Comparison of ENCODE assay signal across 22 mouse cellular contexts in genomic region chr6:47364556-47364955, GRCm38 (mm10).
DNase-seq lines count a peak whose midpoint lies in the region; ATAC-seq and TF ChIP-seq lines count a peak whose summit lies in the region.
"Had no signal": no experiment of that assay in that cellular context is flagged by ENCODE, and none has a peak within 500 bp of the region (broad histone marks: within the 10 kb centered on the region; RNA-seq: fewer than 3 reads in every experiment).

No protein-coding gene starts in this region.

- no peak for DNase-seq in limb, embryonic 10.5 days (ENCODE audit: low spot score)
- peak; percentile 15 for DNase-seq in limb, embryonic 14.5 days (ENCODE audit: low spot score)
- DNase-seq in retina, adult 2 months (ENCODE audit: low read depth, low spot score): peak; percentile 50
- DNase-seq in heart, embryonic 10.5 days (ENCODE audit: low spot score): no peak
- DNase-seq in right cerebral cortex, postnatal 25 days: no peak
- DNase-seq in urinary bladder, adult 2 months (ENCODE audit: low spot score): no peak
- DNase-seq: adrenal gland, adult 8-10 months; adrenal gland, postnatal 36 days; cerebellum, adult 2 months; cerebellum, postnatal 14 days; embryo, embryonic 11 days; gastrocnemius, adult 2 months; gastrocnemius, postnatal 25 days; heart, postnatal 36 days had no signal

- ATAC-seq in limb, embryonic 13.5 days (ENCODE audit: low FRiP score, low read depth): 0 out of 2 replicates have a peak, but pooled peaks have one; percentile 60
- ATAC-seq in limb, embryonic 14.5 days (ENCODE audit: low FRiP score, low read depth): peak; percentile 66
- ATAC-seq: forebrain, embryonic 14.5 days; hindbrain, postnatal 0 days had no signal

- TF ChIP-seq POLR2A in limb, embryonic 14.5 days (IDR thresholded peaks at IDR 0.05; ENCODE audit: borderline replicate concordance, extremely low read depth, insufficient read depth, insufficient read length): no peak

- H3K4me2 ChIP-seq in limb, embryonic 13.5 days (replicated peaks): no peak overlapping the region
- H3K4me2 ChIP-seq in limb, embryonic 14.5 days (replicated peaks; ENCODE audit: low read depth, low read length, severe bottlenecking): no peak overlapping the region
- H3K4me2 ChIP-seq: embryonic facial prominence, embryonic 12.5 days; heart, embryonic 13.5 days; hindbrain, embryonic 13.5 days had no signal

- no peak overlapping the region for H3K9ac ChIP-seq in limb, embryonic 13.5 days
- no peak overlapping the region for H3K9ac ChIP-seq in limb, embryonic 14.5 days (ENCODE audit: low read depth, low read length, severe bottlenecking)
- H3K9ac ChIP-seq: embryonic facial prominence, embryonic 12.5 days; heart, embryonic 13.5 days; hindbrain, embryonic 13.5 days had no signal

- no peak overlapping the region for H3K4me3 ChIP-seq in limb, embryonic 13.5 days
- no peak overlapping the region for H3K4me3 ChIP-seq in limb, embryonic 10.5 days
- H3K4me3 ChIP-seq in limb, embryonic 14.5 days (replicated peaks; ENCODE audit: low read length): no peak overlapping the region
- H3K4me3 ChIP-seq in heart, embryonic 10.5 days: no peak overlapping the region
- H3K4me3 ChIP-seq: embryonic facial prominence, embryonic 12.5 days; erythroblast, embryonic 14.5 days; forebrain, embryonic 10.5 days; gastrocnemius, adult 2 months; heart, embryonic 13.5 days; hindbrain, embryonic 13.5 days had no signal

- no peaks in the 10 kb centered on the region for H3K27me3 ChIP-seq in limb, embryonic 13.5 days
- H3K27me3 ChIP-seq in limb, embryonic 10.5 days (ENCODE audit: low read depth, poor library complexity, severe bottlenecking): no peaks in the 10 kb centered on the region
- H3K27me3 ChIP-seq in limb, embryonic 14.5 days (ENCODE audit: control insufficient read depth, insufficient read depth, low read length): no peaks in the 10 kb centered on the region
- H3K27me3 ChIP-seq in heart, embryonic 10.5 days (ENCODE audit: insufficient read depth, poor library complexity, severe bottlenecking): no peaks in the 10 kb centered on the region
- H3K27me3 ChIP-seq: embryonic facial prominence, embryonic 12.5 days; heart, embryonic 13.5 days; hindbrain, embryonic 13.5 days had no signal

- H3K4me1 ChIP-seq in limb, embryonic 13.5 days: 0 out of 2 replicates have a peak, but pooled peaks cover 2% of the 10 kb centered on the region
- no peaks in the 10 kb centered on the region for H3K4me1 ChIP-seq in limb, embryonic 10.5 days
- no peaks in the 10 kb centered on the region for H3K4me1 ChIP-seq in limb, embryonic 14.5 days (ENCODE audit: control insufficient read depth, insufficient read depth, low read length)
- H3K4me1 ChIP-seq in heart, embryonic 10.5 days: no peaks in the 10 kb centered on the region
- H3K4me1 ChIP-seq: heart, embryonic 13.5 days had no signal

- WGBS in limb, embryonic 13.5 days: 46% methylated on average over 2 of the region's 2 CpGs
- WGBS in limb, embryonic 10.5 days: 72% methylated on average over 2 of the region's 2 CpGs
- 45% methylated on average over 2 of the region's 2 CpGs for WGBS in limb, embryonic 14.5 days
- WGBS in heart, embryonic 10.5 days: 56% methylated on average over 2 of the region's 2 CpGs

- no peaks in the 10 kb centered on the region for H3K36me3 ChIP-seq in limb, embryonic 13.5 days
- H3K36me3 ChIP-seq in limb, embryonic 10.5 days: no peaks in the 10 kb centered on the region
- H3K36me3 ChIP-seq in limb, embryonic 14.5 days (ENCODE audit: control insufficient read depth, insufficient read depth, low read length): no peaks in the 10 kb centered on the region
- no peaks in the 10 kb centered on the region for H3K36me3 ChIP-seq in heart, embryonic 10.5 days
- H3K36me3 ChIP-seq: embryonic facial prominence, embryonic 12.5 days; forebrain, embryonic 10.5 days; heart, embryonic 13.5 days; hindbrain, embryonic 13.5 days had no signal

- 0 out of 2 replicates have a peak, but pooled peaks cover 3% of the 10 kb centered on the region for H3K9me3 ChIP-seq in limb, embryonic 13.5 days
- H3K9me3 ChIP-seq in limb, embryonic 10.5 days (replicated peaks): no peaks in the 10 kb centered on the region
- H3K9me3 ChIP-seq in limb, embryonic 14.5 days (ENCODE audit: control insufficient read depth, low read length): no peaks in the 10 kb centered on the region
- H3K9me3 ChIP-seq in heart, embryonic 10.5 days: no peaks in the 10 kb centered on the region
- H3K9me3 ChIP-seq: embryonic facial prominence, embryonic 12.5 days; forebrain, embryonic 10.5 days; hindbrain, embryonic 13.5 days had no signal

- H3K27ac ChIP-seq in limb, embryonic 13.5 days: no peak overlapping the region
- no peak overlapping the region for H3K27ac ChIP-seq in limb, embryonic 10.5 days
- H3K27ac ChIP-seq in limb, embryonic 14.5 days (replicated peaks; ENCODE audit: low read depth, low read length): no peak overlapping the region
- no peak overlapping the region for H3K27ac ChIP-seq in heart, embryonic 10.5 days
- H3K27ac ChIP-seq: embryonic facial prominence, embryonic 12.5 days; gastrocnemius, adult 2 months; heart, embryonic 13.5 days; hindbrain, embryonic 13.5 days; hindbrain, postnatal 0 days had no signal

Comparison
In these comparisons a context has a peak if more than half of its experiments do, and no peak if none do; other contexts are left out.
1. DNase-seq: peak in limb, embryonic 14.5 days (single experiment) and retina, adult 2 months (single experiment); none in limb, embryonic 10.5 days (single experiment), heart, embryonic 10.5 days (single experiment), right cerebral cortex, postnatal 25 days (single experiment) and urinary bladder, adult 2 months (single experiment).